Mouse (Mus musculus): Measurements from ENCODE around the gene Fam24a. TPM values are rescaled to one million over a fixed set of nuclear protein-coding genes. Genes with fewer than 3 reads are reported as not detected.
A peak's percentile ranks its signal among the peaks of the same experiment; 100 is the strongest.

Gene Fam24a
- polyA plus RNA-seq, 1 experiment from 2014 or later, result not detected

DNA sequence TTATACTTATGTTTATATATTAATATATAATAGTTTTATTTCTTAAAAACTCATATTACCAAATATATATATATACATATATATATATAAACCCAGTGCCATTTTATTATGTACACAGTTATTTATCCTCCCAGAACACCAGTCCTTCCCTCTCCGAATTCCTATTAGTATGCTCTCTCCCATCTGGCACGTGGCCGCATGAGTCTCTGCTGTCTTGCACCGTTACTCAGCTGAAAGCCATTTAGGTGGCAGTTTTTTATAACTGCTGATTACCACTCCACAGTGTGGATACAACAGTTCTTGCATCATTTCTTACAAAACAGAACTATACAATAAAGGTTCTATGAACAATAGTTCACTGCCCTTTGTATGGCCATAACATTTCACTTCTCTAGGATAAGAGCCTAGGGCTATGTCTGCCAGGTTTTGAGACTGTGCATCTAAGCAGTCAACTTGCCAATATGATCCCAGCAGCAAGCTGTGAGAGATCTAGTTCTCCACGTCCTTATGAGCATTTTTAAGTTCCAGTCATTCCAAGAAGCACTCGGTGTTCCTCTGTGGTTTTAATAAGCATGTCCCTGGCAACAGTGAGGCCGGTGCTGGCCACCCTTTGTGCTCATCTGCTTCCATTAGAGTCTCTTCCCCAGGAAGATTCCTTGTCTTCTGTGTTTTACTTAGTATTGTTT lies 12.3 kb downstream of the Fam24a start:
- 53% methylated on average over 7 of the region's 7 CpGs for WGBS
- H3K4me2 ChIP-seq, result no peak overlapping the region
- peaks cover 57% of the 10 kb centered on the region for H3K36me3 ChIP-seq
- H3K27me3 ChIP-seq, result no peaks in the 10 kb centered on the region
- H3K9ac ChIP-seq, result no peak overlapping the region
- no peak overlapping the region for H3K4me3 ChIP-seq
- no peak overlapping the region for H3K27ac ChIP-seq (replicated peaks)
- H3K4me1 ChIP-seq (replicated peaks), result peaks cover 7% of the 10 kb centered on the region; the same call in 1 of the 2 replicates
- H3K9me3 ChIP-seq, result no peaks in the 10 kb centered on the region
- no peak for ATAC-seq (ENCODE audit: low read depth)

DNA sequence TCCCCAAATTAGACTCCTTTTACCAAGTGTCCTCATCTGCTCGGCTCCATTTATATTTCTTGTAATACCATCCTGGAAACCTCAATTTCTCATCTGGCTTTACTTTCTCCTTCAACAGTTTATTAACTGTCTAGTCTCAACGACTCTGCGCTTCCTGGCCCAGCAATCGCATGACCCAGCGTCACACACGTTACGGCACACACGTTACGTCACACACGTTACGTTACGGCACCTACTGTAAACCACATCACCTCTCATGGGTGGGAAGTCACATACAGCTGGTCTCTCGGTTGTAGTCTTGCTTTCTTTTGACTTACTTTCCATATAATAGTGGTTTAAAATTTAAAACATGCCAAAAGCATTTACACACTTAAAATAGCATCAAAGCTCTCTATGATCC lies 22.4 kb downstream of the Fam24a start:
- Histone ChIP-seq H3K36me3 (peaks cover 65% of the 10 kb centered on the region), H3K4me3 (no peak overlapping the region), H3K27me3 (no peaks in the 10 kb centered on the region), H3K9me3 (no peaks in the 10 kb centered on the region), H3K9ac (no peak overlapping the region), H3K27ac (replicated peaks) (no peak overlapping the region), H3K4me2 (no peak overlapping the region), H3K4me1 (replicated peaks) (peaks cover 3% of the 10 kb centered on the region)
- WGBS, result 96% methylated on average over 13 of the region's 13 CpGs
- no peak for ATAC-seq (ENCODE audit: low read depth)

DNA sequence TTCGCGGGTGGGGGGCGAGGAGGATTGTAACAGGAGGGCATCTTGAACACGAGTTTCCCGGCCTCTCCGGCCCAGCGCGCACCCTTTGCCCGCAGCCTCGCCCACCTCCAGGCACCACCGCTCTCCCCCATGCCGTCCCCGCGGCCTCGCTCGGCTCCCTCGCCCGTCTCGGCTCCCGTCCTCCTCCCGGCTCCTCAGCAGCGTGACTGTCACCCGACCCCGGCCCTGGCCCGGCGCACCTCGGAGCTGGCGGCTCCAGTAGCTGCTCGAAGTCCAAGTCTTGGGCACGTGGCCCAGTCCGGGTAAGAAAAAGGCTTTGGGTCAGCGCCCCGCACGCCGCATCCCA lies 28.6 kb downstream of the Fam24a start:
- peak; percentile 89 for ATAC-seq (ENCODE audit: low read depth)
- Histone ChIP-seq H3K36me3 (peaks cover 20% of the 10 kb centered on the region), H3K27me3 (peaks cover 6% of the 10 kb centered on the region; the same call in 1 of the 2 replicates), H3K9ac (peak overlapping the region; percentile 92), H3K9me3 (no peaks in the 10 kb centered on the region), H3K4me3 (peak overlapping the region; percentile 85), H3K27ac (replicated peaks) (peak overlapping the region; percentile 92), H3K4me2 (peak overlapping the region; percentile 84), H3K4me1 (replicated peaks) (peaks cover 18% of the 10 kb centered on the region)
- WGBS, result under 1% methylated on average over 35 of the region's 35 CpGs

DNA sequence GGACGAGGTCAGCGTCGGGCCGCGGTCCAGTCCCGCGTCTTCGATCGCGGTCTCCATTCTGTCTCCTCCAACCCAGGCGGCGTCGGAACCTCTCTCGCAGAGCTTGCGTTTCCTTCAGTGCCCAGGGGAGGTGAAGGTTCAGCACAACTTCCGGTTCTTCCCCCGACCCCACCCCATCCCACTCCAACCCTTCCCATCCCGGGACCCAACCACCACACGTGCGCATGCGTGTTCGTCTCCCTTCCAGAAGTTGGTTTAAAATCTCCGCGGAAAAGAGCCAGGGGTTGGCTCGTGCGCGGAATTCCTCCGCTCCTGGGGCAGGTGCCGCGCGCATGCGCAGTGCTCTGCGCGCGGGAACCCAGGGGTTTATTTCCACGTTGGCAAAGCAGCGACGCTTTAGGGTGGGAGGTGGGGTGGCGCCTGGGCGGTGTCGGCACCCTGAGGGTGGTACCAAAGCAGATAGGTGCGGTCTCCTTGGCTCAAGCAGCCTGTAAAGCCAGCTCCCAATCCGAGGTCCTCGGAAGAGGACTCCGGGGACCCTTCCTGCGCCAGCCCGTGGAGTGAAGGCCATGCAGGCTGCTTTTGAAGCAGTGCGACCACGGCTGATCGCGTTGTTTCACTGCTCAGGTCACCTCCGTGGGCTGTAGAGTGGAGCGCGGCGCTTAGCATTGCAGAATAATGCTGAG lies 29.1 kb downstream of the Fam24a start, which contains the start of gene 2310057M21Rik:
2310057M21Rik (minus strand) TSS at position 145 of the 686 bp plus-strand sequence.
- under 1% methylated on average over 55 of the region's 55 CpGs for WGBS
- H3K27me3 ChIP-seq, result peaks cover 6% of the 10 kb centered on the region; the same call in 1 of the 2 replicates
- H3K9me3 ChIP-seq, result no peaks in the 10 kb centered on the region
- H3K9ac ChIP-seq, result peak within 1 kb of the TSS; percentile 92
- peak within 1 kb of the TSS; percentile 92 for H3K27ac ChIP-seq (replicated peaks)
- H3K4me1 ChIP-seq (replicated peaks), result peaks cover 18% of the 10 kb centered on the region
- H3K36me3 ChIP-seq, result peaks cover 16% of the 10 kb centered on the region
- peak; percentile 98 for ATAC-seq (ENCODE audit: low read depth)
- peak within 1 kb of the TSS; percentile 84 for H3K4me2 ChIP-seq
- peak within 1 kb of the TSS; percentile 85 for H3K4me3 ChIP-seq

- H3K4me1 ChIP-seq (replicated peaks), result peaks cover 18% of the 10 kb centered on the region
- H3K27ac ChIP-seq (replicated peaks), result no peak overlapping the region
- 95% methylated on average over 8 of the region's 8 CpGs for WGBS
- H3K4me2 ChIP-seq, result no peak overlapping the region
- H3K4me3 ChIP-seq, result no peak overlapping the region
- peaks cover 2% of the 10 kb centered on the region; the same call in 1 of the 2 replicates for H3K36me3 ChIP-seq
- H3K27me3 ChIP-seq, result peaks cover 6% of the 10 kb centered on the region; the same call in 1 of the 2 replicates
- H3K9me3 ChIP-seq, result no peaks in the 10 kb centered on the region
- ATAC-seq (ENCODE audit: low read depth), result no peak
- no peak overlapping the region for H3K9ac ChIP-seq
These were observed 30.5 kb downstream of the Fam24a start for GRCm38 (mm10) chr7:131364131-131364530.

- Histone ChIP-seq H3K4me2 (peak within 1 kb of the TSS; percentile 71), H3K36me3 (no peaks in the 10 kb centered on the region; the same call in 1 of the 2 replicates), H3K27ac (replicated peaks) (peak within 1 kb of the TSS; percentile 94), H3K27me3 (no peaks in the 10 kb centered on the region), H3K9ac (peak within 1 kb of the TSS; percentile 93), H3K9me3 (no peaks in the 10 kb centered on the region), H3K4me3 (peak within 1 kb of the TSS; percentile 75), H3K4me1 (replicated peaks) (peaks cover 13% of the 10 kb centered on the region)
- 5% methylated on average over 47 of the region's 47 CpGs for WGBS
- ATAC-seq (ENCODE audit: low read depth), result peak; percentile 94
These were observed 37.2 kb downstream of the Fam24a start, which contains the start of gene Pstk for GRCm38 (mm10) chr7:131370648-131371469. Pstk (plus strand) TSS chr7:131371141.

- no peak for ATAC-seq (ENCODE audit: low read depth)
- WGBS, result 10% methylated on average over 9 of the region's 9 CpGs
- no peaks in the 10 kb centered on the region for H3K27me3 ChIP-seq
- H3K9ac ChIP-seq, result peak overlapping the region; percentile 93
- H3K4me1 ChIP-seq (replicated peaks), result peaks cover 13% of the 10 kb centered on the region
- no peaks in the 10 kb centered on the region; the same call in 1 of the 2 replicates for H3K36me3 ChIP-seq
- peak overlapping the region; percentile 75 for H3K4me3 ChIP-seq
- peak overlapping the region; percentile 71 for H3K4me2 ChIP-seq
- H3K9me3 ChIP-seq, result no peaks in the 10 kb centered on the region
- H3K27ac ChIP-seq (replicated peaks), result peak overlapping the region; percentile 94
These were observed 37.8 kb downstream of the Fam24a start for GRCm38 (mm10) chr7:131371470-131371860.

DNA sequence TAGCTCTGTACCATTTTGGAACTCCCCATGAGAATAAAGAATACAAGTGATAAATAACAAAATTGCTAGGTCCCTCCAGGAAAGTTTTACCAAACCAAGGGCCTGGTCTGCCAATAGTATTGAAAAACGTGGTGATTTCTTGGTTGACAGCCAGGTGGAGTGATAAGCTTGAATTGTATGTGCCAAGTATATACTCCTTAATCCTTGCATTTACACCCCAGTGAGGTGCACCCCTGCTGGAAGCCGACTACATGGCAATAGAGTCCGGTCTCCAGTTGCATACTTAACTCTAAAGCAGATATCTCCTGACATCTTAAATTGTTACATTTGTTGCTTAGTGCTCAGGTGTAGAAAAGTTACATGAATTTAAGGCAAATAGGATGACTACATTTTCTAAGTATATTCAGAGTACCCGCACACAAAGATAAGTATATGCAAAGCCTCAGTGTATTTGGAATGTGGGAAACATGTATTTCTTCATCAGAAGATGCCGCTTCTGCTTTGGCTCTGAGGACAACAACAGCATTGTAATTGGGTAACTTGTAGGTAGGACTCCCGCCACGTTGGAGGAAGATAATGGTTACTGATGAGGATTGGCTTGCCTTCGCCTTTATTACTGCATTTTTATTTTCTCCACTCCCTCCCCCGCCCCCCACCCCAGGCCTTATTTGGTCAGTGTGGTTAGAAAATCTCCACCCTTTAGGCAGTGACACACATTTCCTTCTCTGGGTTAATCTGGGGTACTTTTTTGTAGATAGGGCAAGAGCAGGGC lies 38.4 kb downstream of the Fam24a start:
- Histone ChIP-seq H3K4me1 (replicated peaks) (peaks cover 13% of the 10 kb centered on the region), H3K4me2 (peak overlapping the region; percentile 71), H3K9ac (peak overlapping the region; percentile 93), H3K27me3 (no peaks in the 10 kb centered on the region), H3K9me3 (no peaks in the 10 kb centered on the region), H3K4me3 (peak overlapping the region; percentile 75), H3K27ac (replicated peaks) (no peak overlapping the region), H3K36me3 (no peaks in the 10 kb centered on the region; the same call in 1 of the 2 replicates)
- ATAC-seq (ENCODE audit: low read depth), result no peak
- WGBS, result 71% methylated on average over 9 of the region's 9 CpGs

Other genes starting within 250 kb of the Fam24a start
- not detected in 2 replicates for gene 4933402N03Rik, start 187.6 kb upstream of the Fam24a start, polyA plus RNA-seq (2015; fragmentation: Nextera tagmentation; extraction: Ambion mirVana)
- not detected in 2 replicates for gene 5430419D17Rik, start 159.5 kb upstream of the Fam24a start, polyA plus RNA-seq (2015; fragmentation: Nextera tagmentation; extraction: Ambion mirVana)
- not detected in 2 replicates for gene Cuzd1, start 11.6 kb upstream of the Fam24a start, polyA plus RNA-seq (2015; fragmentation: Nextera tagmentation; extraction: Ambion mirVana)
- gene Fam24b, start 4.3 kb upstream of the Fam24a start, polyA plus RNA-seq (2015; fragmentation: Nextera tagmentation; extraction: Ambion mirVana), result not detected in 2 replicates
- gene 2310057M21Rik, start 28.9 kb downstream of the Fam24a start, polyA plus RNA-seq (2015; fragmentation: Nextera tagmentation; extraction: Ambion mirVana), result 24.3 and 29.0 TPM in 2 replicates
- 42.1 and 50.4 TPM in 2 replicates for gene Pstk, start 37.3 kb downstream of the Fam24a start, polyA plus RNA-seq (2015; fragmentation: Nextera tagmentation; extraction: Ambion mirVana)
- gene Ikzf5, start 76.7 kb downstream of the Fam24a start, polyA plus RNA-seq (2015; fragmentation: Nextera tagmentation; extraction: Ambion mirVana), result 12.6 and 15.5 TPM in 2 replicates
- gene Acadsb, start 76.7 kb downstream of the Fam24a start, polyA plus RNA-seq (2015; fragmentation: Nextera tagmentation; extraction: Ambion mirVana), result 82.8 and 92.2 TPM in 2 replicates
- gene Hmx3, start 209.0 kb downstream of the Fam24a start, polyA plus RNA-seq (2015; fragmentation: Nextera tagmentation; extraction: Ambion mirVana), result 0.52 and 1.0 TPM in 2 replicates
- gene Hmx2, start 214.9 kb downstream of the Fam24a start, polyA plus RNA-seq (2015; fragmentation: Nextera tagmentation; extraction: Ambion mirVana), result 1.2 and 1.5 TPM in 2 replicates
- gene Bub3, start 226.4 kb downstream of the Fam24a start, polyA plus RNA-seq (2015; fragmentation: Nextera tagmentation; extraction: Ambion mirVana), result 148 and 173 TPM in 2 replicates